Mouse (Mus musculus) MEL (cell line): ENCODE data around the gene Cntrl. TPM values are rescaled to one million over a fixed set of nuclear protein-coding genes. Genes with fewer than 3 reads are reported as not detected.

ENCODE experiments used
- DNase-seq: peaks from one replicate; pipeline ENCODE4 v3.0.0; 2011; ENCODE audit warnings: low read depth, low spot score
- H3K27ac ChIP-seq: 2 replicates; pipeline ENCODE4 v1.5.1; 2012; ENCODE audit warnings: low read depth, mild to moderate bottlenecking, control low read depth, low read length, moderate library complexity; ENCODE audit not compliant: control insufficient read depth
- H3K27me3 ChIP-seq, 2 experiments: fragments of 150-350 bp in 1 of 2; sonication (generic) in 1 of 2; 2 replicates each; pipeline ENCODE4 v1.6.1; 2012; ENCODE audit warnings: low read length in 2 of 2, mild to moderate bottlenecking in 2 of 2, improper control_type of control experiment in 1 of 2, moderate library complexity in 1 of 2; ENCODE audit not compliant: insufficient read depth in 2 of 2, control insufficient read depth in 1 of 2
- H3K36me3 ChIP-seq, 2 experiments: 2 replicates each; pipeline ENCODE4 v1.6.1; 2012 to 2014; ENCODE audit warnings: low read length in 2 of 2, improper control_type of control experiment in 1 of 2, inconsistent platforms in 1 of 2, mild to moderate bottlenecking in 1 of 2; ENCODE audit not compliant: insufficient read depth in 2 of 2, control insufficient read depth in 1 of 2
- H3K4me1 ChIP-seq, 2 experiments: fragments of 150-350 bp in 1 of 2; sonication (generic) in 1 of 2; 2 replicates each; pipeline ENCODE4 v1.6.1; 2012; ENCODE audit warnings: low read length in 2 of 2, improper control_type of control experiment in 1 of 2, mild to moderate bottlenecking in 1 of 2; ENCODE audit not compliant: insufficient read depth in 2 of 2, control insufficient read depth in 1 of 2
- H3K4me3 ChIP-seq, 2 experiments: fragments of 150-350 bp in 1 of 2; sonication (generic) in 1 of 2; 2 replicates each; pipeline ENCODE4 v1.5.1; 2012; ENCODE audit warnings: low read depth in 2 of 2, low read length in 2 of 2, mild to moderate bottlenecking in 2 of 2, moderate library complexity in 2 of 2, control low read depth in 1 of 2, improper control_type of control experiment in 1 of 2; ENCODE audit not compliant: control insufficient read depth in 1 of 2, insufficient read depth in 1 of 2
- H3K79me2 ChIP-seq: 2 replicates; pipeline ENCODE4 v1.6.1; 2012; ENCODE audit warnings: mild to moderate bottlenecking, low read length, moderate library complexity; ENCODE audit not compliant: control insufficient read depth, poor library complexity, insufficient read depth
- H3K9ac ChIP-seq: 2 replicates; pipeline ENCODE4 v1.6.1; 2012; ENCODE audit warnings: low read depth, mild to moderate bottlenecking, control low read depth, low read length, moderate library complexity; ENCODE audit not compliant: control insufficient read depth, poor library complexity, severe bottlenecking
- H3K9me3 ChIP-seq: fragments of 150-350 bp; sonication (generic); replicated peaks from 2 replicates; pipeline ENCODE4 v1.6.1; 2012; ENCODE audit warnings: mild to moderate bottlenecking, low read length, improper control_type of control experiment, moderate library complexity; ENCODE audit not compliant: insufficient read depth
- CHD1 ChIP-seq: IDR thresholded peaks from 2 replicates; pipeline ENCODE4 v1.6.1; 2012; ENCODE audit warnings: low read depth, mild to moderate bottlenecking, inconsistent platforms, low read length, improper control_type of control experiment
- CHD2 ChIP-seq: IDR thresholded peaks from 2 replicates; pipeline ENCODE4 v1.6.1; 2011; ENCODE audit warnings: low read length, improper control_type of control experiment
- E2F4 ChIP-seq: IDR thresholded peaks from 2 replicates; pipeline ENCODE4 v1.6.1; 2011; ENCODE audit warnings: low read depth, low read length, improper control_type of control experiment, borderline replicate concordance
- EP300 ChIP-seq, 2 experiments: IDR thresholded peaks; 2 replicates each; pipeline ENCODE4 v1.6.1; 2011; ENCODE audit warnings: improper control_type of control experiment in 2 of 2, low read length in 2 of 2, low read depth in 1 of 2, mild to moderate bottlenecking in 1 of 2
- HCFC1 ChIP-seq: IDR thresholded peaks from 2 replicates; pipeline ENCODE4 v1.6.1; 2012; ENCODE audit warnings: low read depth, mild to moderate bottlenecking, inconsistent platforms, low read length, improper control_type of control experiment, moderate library complexity
- JUND ChIP-seq: IDR thresholded peaks from 2 replicates; pipeline ENCODE4 v1.6.1; 2011; ENCODE audit warnings: low read depth, mild to moderate bottlenecking, improper control_type of control experiment, low read length
- MAX ChIP-seq: IDR thresholded peaks from 2 replicates; pipeline ENCODE4 v1.6.1; 2011; ENCODE audit warnings: low read length, improper control_type of control experiment
- MAZ ChIP-seq: IDR thresholded peaks from 2 replicates; pipeline ENCODE4 v1.6.1; 2012; ENCODE audit warnings: low read depth, mild to moderate bottlenecking, inconsistent platforms, low read length, improper control_type of control experiment
- MEF2A ChIP-seq: IDR thresholded peaks from 2 replicates; pipeline ENCODE4 v1.6.1; 2014; ENCODE audit warnings: low read depth, mild to moderate bottlenecking, inconsistent platforms, low read length, improper control_type of control experiment; ENCODE audit not compliant: poor library complexity, insufficient replicate concordance, severe bottlenecking; ENCODE audit errors: extremely low read depth
- MXI1 ChIP-seq: IDR thresholded peaks from 2 replicates; pipeline ENCODE4 v1.6.1; 2011; ENCODE audit warnings: mild to moderate bottlenecking, low read depth, low read length, improper control_type of control experiment
- MYB ChIP-seq: IDR thresholded peaks from 2 replicates; pipeline ENCODE4 v1.6.1; 2011; ENCODE audit warnings: mild to moderate bottlenecking, low read depth, low read length, improper control_type of control experiment
- MYC ChIP-seq: IDR thresholded peaks from 2 replicates; pipeline ENCODE4 v1.6.1; 2011; ENCODE audit warnings: low read depth, mild to moderate bottlenecking, low read length, improper control_type of control experiment, moderate library complexity
- NELFE ChIP-seq: IDR thresholded peaks from 2 replicates; pipeline ENCODE4 v1.6.1; 2011; ENCODE audit warnings: low read depth, low read length, improper control_type of control experiment
- NRF1 ChIP-seq: IDR thresholded peaks from 2 replicates; pipeline ENCODE4 v1.6.1; 2014; ENCODE audit warnings: low read depth, mild to moderate bottlenecking, inconsistent platforms, low read length, improper control_type of control experiment, moderate library complexity; ENCODE audit not compliant: poor library complexity, insufficient read depth, severe bottlenecking
- POLR2A ChIP-seq, 2 experiments: IDR thresholded peaks; 2 replicates each; pipeline ENCODE4 v1.6.1; 2011 to 2012; ENCODE audit warnings: low read length in 2 of 2, mild to moderate bottlenecking in 2 of 2, control low read depth in 1 of 2, improper control_type of control experiment in 1 of 2, low read depth in 1 of 2, moderate library complexity in 1 of 2; ENCODE audit not compliant: control insufficient read depth in 1 of 2, insufficient read depth in 1 of 2, poor library complexity in 1 of 2
- POLR2AphosphoS2 ChIP-seq: IDR thresholded peaks from 2 replicates; pipeline ENCODE4 v1.6.1; 2011; ENCODE audit warnings: low read length, improper control_type of control experiment
- POLR2AphosphoS5 ChIP-seq: IDR thresholded peaks from 2 replicates; pipeline ENCODE4 v1.6.1; 2012; ENCODE audit warnings: low read depth, borderline replicate concordance, mild to moderate bottlenecking, inconsistent platforms, low read length, moderate library complexity, mixed read lengths
- RAD21 ChIP-seq: IDR thresholded peaks from 2 replicates; pipeline ENCODE4 v1.6.1; 2011; ENCODE audit warnings: mild to moderate bottlenecking, low read depth, low read length, improper control_type of control experiment
- RCOR1 ChIP-seq: IDR thresholded peaks from 2 replicates; pipeline ENCODE4 v1.6.1; 2012; ENCODE audit warnings: low read depth, mild to moderate bottlenecking, inconsistent platforms, low read length, improper control_type of control experiment
- TAL1 ChIP-seq: IDR thresholded peaks from 2 replicates; pipeline ENCODE4 v1.6.1; 2012; ENCODE audit warnings: mild to moderate bottlenecking, inconsistent platforms, low read length, moderate library complexity, mixed read lengths
- TCF12 ChIP-seq: IDR thresholded peaks from 2 replicates; pipeline ENCODE4 v1.6.1; 2014; ENCODE audit warnings: low read depth, mild to moderate bottlenecking, inconsistent platforms, low read length, improper control_type of control experiment, moderate library complexity
- UBTF ChIP-seq: IDR thresholded peaks from 2 replicates; pipeline ENCODE4 v1.6.1; 2012; ENCODE audit warnings: low read depth, mild to moderate bottlenecking, inconsistent platforms, low read length, improper control_type of control experiment, moderate library complexity, borderline replicate concordance; ENCODE audit not compliant: insufficient read depth
- USF1 ChIP-seq: IDR thresholded peaks from 2 replicates; pipeline ENCODE4 v1.6.1; 2014; ENCODE audit warnings: low read depth, mild to moderate bottlenecking, inconsistent platforms, low read length, improper control_type of control experiment, moderate library complexity
- ZC3H11A ChIP-seq: IDR thresholded peaks from 2 replicates; pipeline ENCODE4 v1.6.1; 2012; ENCODE audit warnings: low read depth, mild to moderate bottlenecking, inconsistent platforms, low read length, improper control_type of control experiment
- ZKSCAN1 ChIP-seq: IDR thresholded peaks from 2 replicates; pipeline ENCODE4 v1.6.1; 2012; ENCODE audit warnings: low read depth, mild to moderate bottlenecking, inconsistent platforms, low read length, improper control_type of control experiment, moderate library complexity
- polyA plus RNA-seq, 2 experiments: library from polyadenylated mRNA; stranded (reverse) in 1 of 2; unstranded in 1 of 2; fragments of >175 nt in 1 of 2; fragments of >200 nt in 1 of 2; gene quantifications; 2 replicates each; pipeline versions ENCODE4 v1.2.1 to v1.2.4; 2012; ENCODE audit warnings: low replicate concordance in 2 of 2, low read depth in 1 of 2; ENCODE audit not compliant: insufficient read length in 2 of 2, insufficient read depth in 1 of 2, missing spikeins in 1 of 2
- total RNA-seq: library from RNA; depleted of rRNA; stranded (reverse); fragments of 300-350 nt; gene quantifications from 2 replicates; pipeline ENCODE4 v1.2.3, GENCODE M21; 2012

The Cntrl gene
- total and polyA plus RNA-seq, 3 experiments: 17.0 to 24.0 TPM; not detected in 1

- TF ChIP-seq USF1: no peak
- 0 out of 2 replicates have a peak, but pooled peaks have one; percentile 20 for TF ChIP-seq MYC
- 0 out of 2 replicates have a peak, but pooled peaks have one; percentile 7 for TF ChIP-seq POLR2AphosphoS2
- peak; percentile 49; the same call in 1 of the 2 replicates for TF ChIP-seq UBTF
- TF ChIP-seq POLR2A (IDR thresholded peaks at IDR 0.05; ENCODE audit: control insufficient read depth in 1 of 2, insufficient read depth in 1 of 2, low read depth in 1 of 2, low read length in 2 of 2, poor library complexity in 1 of 2): peak in 1 of 2 experiments; percentile 35; a peak in 2 of 4 replicates
- peak; percentile 40; the same call in 1 of the 2 replicates for TF ChIP-seq MXI1
- TF ChIP-seq, all 39 proteins: peak for 5
- Histone ChIP-seq H3K27me3 (no peaks in the 10 kb centered on the region), H3K27ac (peak overlapping the region; percentile 88), H3K79me2 (peaks cover 39% of the 10 kb centered on the region), H3K9ac (peak overlapping the region; percentile 97), H3K4me1 (peaks cover 9 to 26% of the 10 kb centered on the region in 2 experiments), H3K36me3 (peaks cover 11 to 32% of the 10 kb centered on the region in 2 experiments), H3K4me3 (peak overlapping the region; percentile 96 to 98), H3K9me3 (no peaks in the 10 kb centered on the region)
- DNase-seq: peak; percentile 61
These were observed 90.9 kb downstream of the Cntrl start for GRCm38 (mm10) chr2:35199971-35200897.

GRCm38 (mm10) chr2:35200898-35201668 lies 91.8 kb downstream of the Cntrl start, which contains the start of gene Rab14:
Gene Rab14, minus strand, starts transcription at chr2:35201120.
- peaks cover 8 to 26% of the 10 kb centered on the region in 2 experiments for H3K36me3 ChIP-seq
- H3K9me3 ChIP-seq: no peaks in the 10 kb centered on the region
- peak within 1 kb of the TSS; percentile 96 to 98 for H3K4me3 ChIP-seq
- H3K79me2 ChIP-seq: peaks cover 33% of the 10 kb centered on the region
- H3K27ac ChIP-seq: peak within 1 kb of the TSS; percentile 90
- H3K27me3 ChIP-seq: no peaks in the 10 kb centered on the region
- DNase-seq: peak; percentile 99
- H3K9ac ChIP-seq: peak within 1 kb of the TSS; percentile 97
- H3K4me1 ChIP-seq: peaks cover 3 to 18% of the 10 kb centered on the region in 2 experiments
- TF ChIP-seq TAL1 (no peak), MAZ (no peak; the same call in 1 of the 2 replicates), RCOR1 (no peak), EP300 (IDR thresholded peaks at IDR 0.05; ENCODE audit: low read depth in 1 of 2, low read length in 2 of 2) (peak; percentile 29 to 37; a peak in 3 of 4 replicates), MYB (no peak), MAX (peak; percentile 79), RAD21 (no peak), HCFC1 (peak; percentile 77), CHD1 (no peak; the same call in 1 of the 2 replicates), ZC3H11A (no peak), MXI1 (peak; percentile 94), JUND (no peak), USF1 (peak; percentile 25; the same call in 1 of the 2 replicates), E2F4 (no peak), ZKSCAN1 (no peak), CHD2 (no peak), POLR2AphosphoS5 (no peak), POLR2A (IDR thresholded peaks at IDR 0.05; ENCODE audit: control insufficient read depth in 1 of 2, insufficient read depth in 1 of 2, low read depth in 1 of 2, low read length in 2 of 2, poor library complexity in 1 of 2) (peak; percentile 37 to 90), MYC (peak; percentile 69; the same call in 1 of the 2 replicates), TCF12 (peak; percentile 55; the same call in 1 of the 2 replicates), MEF2A (peak; percentile 47; the same call in 1 of the 2 replicates), NRF1 (peak; percentile 93), NELFE (peak; percentile 77)
